Mouse (Mus musculus) testis, postnatal 10 days (tissue): Measurements from ENCODE around the gene Spns2.

Experiments
- DNase-seq: peaks from one replicate; pipeline ENCODE4 v3.0.0; 2021; ENCODE audit warnings: low spot score

The Spns2 gene

GRCm38 (mm10) chr11:72500139-72500538 lies 10.4 kb upstream of the Spns2 start:
- DNase-seq, result no peak

- DNase-seq, result no peak
These were observed 7.7 kb upstream of the Spns2 start for GRCm38 (mm10) chr11:72497367-72497766.

GRCm38 (mm10) chr11:72496775-72497174 lies 7.1 kb upstream of the Spns2 start:
- no peak for DNase-seq

- DNase-seq, result no peak
These were observed 6.4 kb upstream of the Spns2 start for GRCm38 (mm10) chr11:72496066-72496465.

GRCm38 (mm10) chr11:72494046-72494988 lies 4.6 kb upstream of the Spns2 start:
- no peak for DNase-seq

- DNase-seq, result no peak
These were observed 1.6 kb upstream of the Spns2 start for GRCm38 (mm10) chr11:72491130-72491960.

GRCm38 (mm10) chr11:72489397-72489796 lies 307 bp downstream of the Spns2 start:
- no peak for DNase-seq

- no peak for DNase-seq
These were observed 892 bp downstream of the Spns2 start for GRCm38 (mm10) chr11:72488753-72489271.

GRCm38 (mm10) chr11:72487739-72488138 lies 2.0 kb downstream of the Spns2 start:
- DNase-seq, result no peak

GRCm38 (mm10) chr11:72487171-72487570 lies 2.5 kb downstream of the Spns2 start:
- DNase-seq, result no peak

- DNase-seq, result no peak
These were observed 3.7 kb downstream of the Spns2 start for GRCm38 (mm10) chr11:72485960-72486359.

GRCm38 (mm10) chr11:72485157-72485556 lies 4.5 kb downstream of the Spns2 start:
- no peak for DNase-seq

GRCm38 (mm10) chr11:72484549-72484948 lies 5.2 kb downstream of the Spns2 start:
- no peak for DNase-seq

GRCm38 (mm10) chr11:72481952-72482351 lies 7.8 kb downstream of the Spns2 start:
- DNase-seq, result no peak

GRCm38 (mm10) chr11:72481313-72481712 lies 8.4 kb downstream of the Spns2 start:
- no peak for DNase-seq

GRCm38 (mm10) chr11:72479499-72479898 lies 10.2 kb downstream of the Spns2 start:
- DNase-seq, result no peak

- no peak for DNase-seq
These were observed 11.5 kb downstream of the Spns2 start for GRCm38 (mm10) chr11:72478228-72478627.

GRCm38 (mm10) chr11:72477653-72478052 lies 12.1 kb downstream of the Spns2 start:
- no peak for DNase-seq

- no peak for DNase-seq
These were observed 12.5 kb downstream of the Spns2 start for GRCm38 (mm10) chr11:72477182-72477581.

GRCm38 (mm10) chr11:72476074-72476625 lies 13.6 kb downstream of the Spns2 start:
- no peak for DNase-seq

- no peak for DNase-seq
These were observed 14.3 kb downstream of the Spns2 start for GRCm38 (mm10) chr11:72475408-72475807.

GRCm38 (mm10) chr11:72474926-72475325 lies 14.8 kb downstream of the Spns2 start:
- no peak for DNase-seq
